Mouse (Mus musculus): ENCODE measurements around the gene Rhpn2.
A peak's percentile ranks its signal among the peaks of the same experiment; 100 is the strongest.

Gene Rhpn2

DNA sequence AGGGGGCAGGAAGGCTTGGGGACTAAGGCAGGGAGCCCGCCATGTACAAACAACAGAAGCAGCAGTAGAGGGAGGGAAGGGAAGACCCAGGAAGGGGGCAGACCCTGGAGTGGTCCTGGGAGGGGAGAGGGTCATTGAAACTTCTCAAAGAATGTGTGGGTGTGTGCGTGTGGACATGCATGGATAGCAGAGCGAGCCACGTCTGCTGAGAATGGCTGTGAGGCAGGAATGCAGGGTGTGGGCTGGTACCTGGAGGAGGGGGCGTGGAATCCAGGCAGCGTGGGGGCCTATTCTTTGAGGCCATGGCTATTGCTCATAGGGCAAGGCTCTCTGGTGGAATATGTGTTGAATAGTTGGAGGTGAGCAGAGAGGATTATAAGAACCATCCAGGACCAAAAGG, 54.7 kb downstream of the Rhpn2 start:
- DNase-seq (ENCODE audit: low read depth, low spot score) = no peak

DNA sequence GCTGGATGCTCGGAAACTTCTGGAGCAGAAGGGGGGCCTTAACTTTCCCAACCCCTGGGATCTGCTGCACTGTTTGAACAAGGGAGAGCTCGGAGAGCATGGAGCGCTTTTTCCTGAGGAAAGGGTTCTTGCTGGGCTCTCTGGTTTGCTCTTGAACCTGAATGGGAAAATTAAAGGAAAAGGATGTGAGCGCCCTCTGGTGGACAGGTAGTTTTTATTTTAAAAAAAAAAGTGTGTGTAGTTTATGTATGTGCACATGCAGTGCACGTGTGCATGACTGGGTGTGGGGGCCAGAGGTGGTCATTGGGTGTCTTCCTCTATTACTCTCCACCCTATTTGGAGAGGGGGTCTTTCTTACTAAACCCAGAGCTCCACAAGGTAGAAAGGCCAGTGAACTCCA, 59.0 kb downstream of the Rhpn2 start:
- DNase-seq (ENCODE audit: low read depth, low spot score) = peak; percentile 17

DNA sequence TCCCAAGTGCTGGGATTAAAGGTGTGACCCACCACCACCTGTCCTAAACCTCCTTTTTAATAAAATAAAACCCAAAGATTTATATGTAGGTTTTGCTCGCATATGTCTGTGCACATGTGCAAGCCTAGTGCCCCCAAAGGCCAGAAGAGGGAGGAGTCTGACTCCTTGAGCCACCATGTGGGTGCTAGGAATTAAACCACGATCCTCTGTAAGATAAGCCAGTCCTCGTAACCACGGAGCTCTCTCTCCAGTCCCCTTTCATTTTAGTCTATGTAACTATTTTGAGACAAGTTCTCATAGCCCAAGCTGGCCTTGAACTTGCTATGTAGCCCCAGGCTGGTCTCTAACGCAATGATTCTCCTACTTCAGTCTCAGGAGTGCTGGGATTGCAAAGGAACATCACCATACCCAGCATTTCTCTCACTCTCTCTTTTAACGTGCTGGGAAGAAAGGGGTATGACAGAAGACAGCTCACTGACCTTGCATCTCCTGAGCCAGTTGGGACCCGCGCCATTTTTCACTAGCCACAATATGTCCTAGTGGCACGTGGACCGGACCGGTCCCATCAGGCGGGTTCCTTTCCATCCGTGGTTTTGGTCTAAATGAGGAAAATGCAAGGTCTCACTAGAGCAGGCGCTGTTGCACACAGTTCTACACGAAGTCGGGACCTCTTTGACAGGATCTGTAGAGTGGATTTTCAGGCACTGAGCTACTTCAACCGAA, 61.9 kb downstream of the Rhpn2 start:
- DNase-seq (ENCODE audit: low read depth, low spot score) = no peak

DNA sequence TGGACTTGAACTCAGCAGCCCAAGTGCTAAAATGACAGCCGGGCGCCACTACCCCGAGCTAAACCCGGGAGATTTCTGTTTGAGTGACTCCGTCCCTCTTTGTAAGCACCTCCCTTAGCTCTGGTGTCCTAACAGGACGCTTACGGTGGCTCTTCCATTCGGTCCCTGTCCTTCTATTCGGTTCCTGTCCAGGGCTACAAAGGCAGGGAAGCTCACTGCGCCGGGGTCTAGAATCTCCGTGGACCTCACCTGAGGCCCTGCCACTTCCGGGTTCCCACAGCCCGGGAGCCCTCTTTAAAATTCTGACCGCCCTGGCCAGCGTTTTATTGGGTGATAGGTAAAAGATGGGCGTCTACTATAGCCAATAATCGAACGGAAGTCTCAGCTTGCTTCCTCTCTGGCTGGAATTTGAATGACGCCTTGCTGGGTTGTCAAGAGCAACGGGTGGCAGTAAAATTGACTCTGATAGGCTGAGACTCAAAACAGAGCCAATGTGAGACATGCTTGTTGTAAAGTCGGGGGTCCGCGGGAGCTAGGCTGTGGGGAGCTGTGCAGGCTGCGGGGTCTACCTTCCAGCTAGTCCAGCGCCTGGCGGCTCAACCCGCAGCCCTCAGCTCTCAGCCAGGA, 62.7 kb downstream of the Rhpn2 start, which contains the start of the genes Faap24 and Cep89:
Faap24 (minus strand) TSS at position 295 of the 627 bp plus-strand sequence.
Cep89 (plus strand) TSS at position 494 of the 627 bp plus-strand sequence.
- peak; percentile 97 for DNase-seq (ENCODE audit: low read depth, low spot score)

DNA sequence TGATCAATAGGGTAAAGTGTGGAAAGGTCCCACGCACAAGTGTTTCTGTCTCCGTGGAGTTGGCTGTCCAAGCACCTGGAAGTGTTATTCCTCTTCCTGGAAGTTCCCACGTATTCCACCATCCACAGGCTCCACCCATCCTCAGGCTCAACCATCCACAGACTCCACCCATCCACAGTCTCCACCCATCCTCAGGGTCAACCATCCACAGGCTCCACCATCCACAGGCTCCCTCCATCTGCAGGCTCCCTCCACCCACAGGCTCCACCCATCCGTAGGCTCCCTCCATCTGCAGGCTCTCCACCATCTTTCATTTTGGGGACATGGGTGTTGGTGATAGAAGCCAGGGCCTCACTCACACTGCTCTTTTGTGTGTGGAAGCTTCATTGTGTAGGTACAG, 67.2 kb downstream of the Rhpn2 start:
- DNase-seq (ENCODE audit: low read depth, low spot score) = no peak

DNA sequence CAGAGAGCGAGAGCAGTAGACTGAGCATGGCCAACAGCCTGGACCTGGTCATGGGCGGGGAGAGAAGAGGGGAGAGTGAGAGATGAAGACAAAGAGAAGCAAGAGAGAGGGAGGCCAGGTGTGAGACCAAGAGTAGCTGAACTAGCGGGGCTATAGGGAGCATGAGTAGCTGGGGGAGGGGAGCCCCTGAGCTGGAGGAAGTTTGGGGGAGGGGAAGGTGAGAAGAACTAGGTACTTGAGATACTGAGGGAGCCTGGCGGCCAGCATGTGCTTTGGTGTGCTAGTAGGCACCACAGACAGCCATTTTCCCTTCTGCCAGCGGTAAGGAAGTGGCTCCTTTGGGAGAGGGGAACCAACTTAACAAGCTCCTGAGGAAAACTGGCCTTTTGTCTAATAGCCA, 81.3 kb downstream of the Rhpn2 start:
- no peak for DNase-seq (ENCODE audit: low read depth, low spot score)

DNA sequence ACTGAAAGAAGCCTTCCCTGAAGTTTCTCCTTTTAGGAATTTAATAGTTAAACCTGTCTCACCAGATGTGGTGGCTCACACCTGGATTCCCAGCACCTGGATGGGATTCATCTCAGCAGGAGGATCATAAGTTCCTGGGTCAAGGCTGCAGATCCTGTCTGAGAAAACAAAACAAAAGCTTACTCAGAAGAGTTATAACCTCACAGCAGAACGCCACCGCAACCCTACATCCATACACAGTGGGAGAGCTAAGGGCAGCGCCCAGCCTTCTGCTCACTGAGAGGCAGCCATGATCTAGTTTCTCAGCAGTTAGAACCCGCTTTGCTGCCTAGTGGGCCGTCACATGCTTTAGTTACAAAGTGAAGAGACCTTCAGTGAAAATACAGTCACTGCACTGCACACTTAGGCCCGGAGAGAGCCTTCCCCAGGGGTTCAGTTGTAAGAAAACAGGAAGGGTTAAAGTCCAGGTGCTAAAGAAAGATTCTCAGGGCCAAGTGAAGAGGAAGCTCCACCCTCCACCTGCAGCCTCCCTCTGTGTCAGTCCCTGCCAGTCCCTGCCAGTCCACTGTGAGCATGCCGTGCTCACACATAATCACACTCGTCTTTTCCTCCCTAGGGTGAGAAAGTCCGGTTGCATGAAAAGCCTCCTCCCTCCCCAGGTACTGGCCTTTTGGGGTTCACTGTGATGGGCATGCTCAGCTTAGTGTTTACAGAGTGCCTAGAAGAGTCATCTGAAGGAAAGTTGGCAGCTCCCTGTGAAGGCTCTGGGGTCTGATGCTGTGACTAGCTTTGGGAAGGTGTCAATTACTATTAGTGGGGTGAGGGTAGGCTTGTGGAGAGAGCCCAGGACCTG, 82.1 kb downstream of the Rhpn2 start:
- no peak for DNase-seq (ENCODE audit: low read depth, low spot score)

DNA sequence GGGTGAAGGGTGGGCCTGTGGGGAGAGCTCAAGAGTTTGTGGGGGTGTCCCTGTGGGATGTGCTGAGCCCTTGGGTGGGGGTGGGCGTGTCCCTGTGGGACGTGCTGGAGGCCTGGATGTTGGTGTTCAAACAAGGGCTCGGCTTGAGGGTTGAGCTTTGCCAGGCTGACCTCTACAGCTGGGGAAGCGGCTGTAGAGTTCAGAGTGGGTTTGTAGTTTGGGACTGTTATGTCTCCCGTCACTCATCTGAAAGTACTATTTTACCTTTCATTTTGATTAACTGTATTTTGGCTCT, 82.6 kb downstream of the Rhpn2 start:
- no peak for DNase-seq (ENCODE audit: low read depth, low spot score)

DNA sequence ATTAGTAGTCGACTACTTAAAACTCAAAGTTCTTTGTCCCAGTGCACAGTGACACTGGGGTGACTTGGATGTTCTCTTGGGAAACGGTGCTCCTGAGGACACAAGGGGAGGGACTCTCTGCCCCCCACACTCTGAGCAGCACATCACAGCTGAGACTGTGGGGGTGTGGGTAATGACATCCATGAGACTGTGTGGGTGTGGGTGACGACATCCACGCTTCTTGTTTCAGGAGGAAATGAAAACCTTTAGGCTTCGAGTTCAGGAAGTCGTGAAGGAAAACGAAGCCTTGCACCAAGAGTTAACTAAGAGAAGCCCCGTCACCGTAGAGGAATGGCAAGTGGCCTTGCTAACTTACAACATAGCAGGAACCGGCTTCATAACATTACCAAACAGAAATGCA, 89.1 kb downstream of the Rhpn2 start:
- no peak for DNase-seq (ENCODE audit: low read depth, low spot score)

DNA sequence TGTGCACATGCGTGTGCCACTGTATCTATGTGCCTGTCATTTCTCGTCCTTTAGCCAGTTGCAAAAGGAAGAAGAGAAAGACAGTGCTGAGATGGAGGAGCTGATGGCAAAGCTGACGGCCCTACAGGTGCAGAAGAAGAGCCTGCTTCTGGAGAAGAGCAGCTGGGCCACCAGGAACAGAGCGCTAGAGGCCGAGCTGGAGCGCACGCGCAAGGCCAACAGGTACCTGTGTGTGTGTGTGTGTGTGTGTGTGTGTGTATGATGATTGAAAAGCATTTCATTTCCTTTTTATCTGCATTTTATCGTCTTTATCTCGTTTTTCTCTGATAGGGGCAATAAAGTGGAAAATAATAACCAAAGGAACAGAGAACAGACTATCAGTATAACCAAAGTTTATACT, 94.2 kb downstream of the Rhpn2 start:
- no peak for DNase-seq (ENCODE audit: low read depth, low spot score)

DNA sequence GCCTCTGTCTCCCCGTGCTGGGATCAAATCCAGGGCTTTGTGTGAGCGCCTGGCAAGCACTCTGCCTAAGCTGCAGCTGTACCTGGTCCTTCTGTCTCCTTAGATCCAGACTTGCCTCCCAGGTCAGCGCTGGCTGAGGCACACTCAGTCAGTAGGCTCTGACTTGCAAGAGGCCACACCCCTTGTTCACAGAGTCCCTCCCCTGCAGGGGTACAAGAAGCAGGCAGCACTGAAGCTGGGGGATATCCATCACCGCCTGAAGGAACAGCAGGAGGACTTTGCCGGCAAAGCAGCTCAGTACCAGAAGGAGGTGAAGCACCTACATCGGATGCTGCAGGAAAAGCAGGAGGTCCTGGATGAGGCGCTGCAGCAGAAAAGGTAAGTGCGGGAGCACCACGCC, 101.3 kb downstream of the Rhpn2 start:
- DNase-seq (ENCODE audit: low read depth, low spot score) = no peak

Measured in CD4-positive helper T cell, adult 2 months (primary cell).